Mouse (Mus musculus) heart, embryonic 12.5 days (tissue): ENCODE measurements at regions not wholly inside any gene's neighbourhood (a gene's known extent, or its start where the extent isn't known, plus 50 kb on each side); places are given as distances from the start of the nearest gene placed in this dataset.

Experiments
- ATAC-seq: fragments of 200-750 bp; cut with Nextera tagmentation; 2 replicates; pipeline ENCODE4 v1.8.0; 2017; ENCODE audit warnings: moderate TSS enrichment, moderate library complexity; ENCODE audit not compliant: insufficient number of reproducible peaks, low FRiP score
- H3K27ac ChIP-seq: fragments of 300-500 bp; sonication (generic); 2 replicates; pipeline ENCODE4 v1.5.1; 2016; ENCODE audit warnings: mild to moderate bottlenecking, moderate library complexity; ENCODE audit not compliant: poor library complexity, severe bottlenecking
- H3K27me3 ChIP-seq: fragments of 300-500 bp; sonication (generic); replicated peaks from 2 replicates; pipeline ENCODE4 v1.6.1; 2016; ENCODE audit warnings: mild to moderate bottlenecking, moderate library complexity
- H3K36me3 ChIP-seq: fragments of 300-500 bp; sonication (generic); 2 replicates; pipeline ENCODE4 v1.6.1; 2016; ENCODE audit warnings: mild to moderate bottlenecking, moderate library complexity
- H3K4me1 ChIP-seq: fragments of 300-500 bp; sonication (generic); replicated peaks from 2 replicates; pipeline ENCODE4 v1.6.1; 2016; ENCODE audit warnings: mild to moderate bottlenecking
- H3K4me2 ChIP-seq: fragments of 300-500 bp; sonication (generic); 2 replicates; pipeline ENCODE4 v1.6.1; 2016; ENCODE audit warnings: mild to moderate bottlenecking, moderate library complexity
- H3K4me3 ChIP-seq: fragments of 300-500 bp; sonication (generic); 2 replicates; pipeline ENCODE4 v1.5.1; 2016; ENCODE audit warnings: mild to moderate bottlenecking
- H3K9ac ChIP-seq: fragments of 300-500 bp; sonication (generic); 2 replicates; pipeline ENCODE4 v1.6.1; 2016; ENCODE audit warnings: mild to moderate bottlenecking, moderate library complexity
- H3K9me3 ChIP-seq: fragments of 300-500 bp; sonication (generic); replicated peaks from 2 replicates; pipeline ENCODE4 v1.6.1; 2016; ENCODE audit warnings: mild to moderate bottlenecking, moderate library complexity
- WGBS: fragments of 180-500 bp; shearing (Covaris S2); methylation state at CpG from one replicate; pipeline ENCODE4 v1.1.7; 2016; 5-methylcytosine and 5-hydroxymethylcytosine counted together

GRCm38 (mm10) chr16:27878499-27878898 lies 489.8 kb downstream of the Ccdc50 start:
- WGBS, result 49% methylated on average over 2 of the region's 2 CpGs

GRCm38 (mm10) chr16:27878950-27879349 lies 490.3 kb downstream of the Ccdc50 start:
- Histone ChIP-seq H3K36me3 (no peaks in the 10 kb centered on the region), H3K4me3 (no peak overlapping the region), H3K4me2 (no peak overlapping the region), H3K27ac (no peak overlapping the region), H3K4me1 (no peaks in the 10 kb centered on the region), H3K27me3 (no peaks in the 10 kb centered on the region), H3K9ac (no peak overlapping the region), H3K9me3 (no peaks in the 10 kb centered on the region)
- ATAC-seq, result no peak
- WGBS, result 37% methylated on average over 3 of the region's 3 CpGs

More at GRCm38 (mm10) chr16:27878499-27878898, 489.8 kb downstream of the Ccdc50 start:
- H3K4me2 ChIP-seq, result no peak overlapping the region
- no peak overlapping the region for H3K9ac ChIP-seq
- H3K9me3 ChIP-seq, result no peaks in the 10 kb centered on the region
- no peak overlapping the region for H3K4me3 ChIP-seq
- no peaks in the 10 kb centered on the region for H3K27me3 ChIP-seq
- H3K27ac ChIP-seq, result no peak overlapping the region
- H3K4me1 ChIP-seq, result no peaks in the 10 kb centered on the region
- no peak for ATAC-seq
- H3K36me3 ChIP-seq, result no peaks in the 10 kb centered on the region

GRCm38 (mm10) chr16:27884363-27884762 lies 495.7 kb downstream of the Ccdc50 start:
- Histone ChIP-seq H3K36me3 (no peaks in the 10 kb centered on the region), H3K27ac (no peak overlapping the region), H3K9me3 (no peaks in the 10 kb centered on the region), H3K9ac (no peak overlapping the region), H3K4me3 (no peak overlapping the region), H3K4me1 (no peaks in the 10 kb centered on the region), H3K27me3 (no peaks in the 10 kb centered on the region), H3K4me2 (no peak overlapping the region)
- WGBS, result 49% methylated on average over 2 of the region's 2 CpGs
- no peak for ATAC-seq

GRCm38 (mm10) chr16:27906036-27906435 lies 517.4 kb downstream of the Ccdc50 start:
- Histone ChIP-seq H3K27ac (no peak overlapping the region), H3K36me3 (no peaks in the 10 kb centered on the region), H3K9ac (no peak overlapping the region), H3K4me3 (no peak overlapping the region), H3K4me1 (no peaks in the 10 kb centered on the region), H3K27me3 (no peaks in the 10 kb centered on the region), H3K9me3 (no peaks in the 10 kb centered on the region), H3K4me2 (no peak overlapping the region)
- 0% methylated on average over 2 of the region's 2 CpGs for WGBS
- no peak for ATAC-seq

GRCm38 (mm10) chr16:27915422-27915821 lies 526.8 kb downstream of the Ccdc50 start:
- Histone ChIP-seq H3K27ac (no peak overlapping the region), H3K27me3 (no peaks in the 10 kb centered on the region), H3K36me3 (no peaks in the 10 kb centered on the region), H3K9ac (no peak overlapping the region), H3K9me3 (no peaks in the 10 kb centered on the region), H3K4me1 (no peaks in the 10 kb centered on the region), H3K4me3 (no peak overlapping the region), H3K4me2 (no peak overlapping the region)
- 98% methylated on average over 1 of the region's 1 CpGs for WGBS
- ATAC-seq, result no peak

GRCm38 (mm10) chr16:27925528-27926360 lies 537.1 kb downstream of the Ccdc50 start:
- no peaks in the 10 kb centered on the region for H3K36me3 ChIP-seq
- H3K27ac ChIP-seq, result no peak overlapping the region
- no peak overlapping the region for H3K4me2 ChIP-seq
- H3K9ac ChIP-seq, result no peak overlapping the region
- no peaks in the 10 kb centered on the region for H3K9me3 ChIP-seq
- ATAC-seq, result no peak
- H3K4me3 ChIP-seq, result no peak overlapping the region
- 32% methylated on average over 7 of the region's 7 CpGs for WGBS
- H3K4me1 ChIP-seq, result peaks cover 4% of the 10 kb centered on the region; the same call in 1 of the 2 replicates
- no peaks in the 10 kb centered on the region for H3K27me3 ChIP-seq

GRCm38 (mm10) chr16:27926361-27926651 lies 537.6 kb downstream of the Ccdc50 start:
- Histone ChIP-seq H3K4me1 (peaks cover 4% of the 10 kb centered on the region; the same call in 1 of the 2 replicates), H3K4me2 (no peak overlapping the region), H3K27me3 (no peaks in the 10 kb centered on the region), H3K27ac (no peak overlapping the region), H3K9ac (no peak overlapping the region), H3K36me3 (no peaks in the 10 kb centered on the region), H3K4me3 (no peak overlapping the region), H3K9me3 (no peaks in the 10 kb centered on the region)
- WGBS, result 23% methylated on average over 1 of the region's 1 CpGs
- no peak for ATAC-seq

- Histone ChIP-seq H3K4me1 (no peaks in the 10 kb centered on the region), H3K4me3 (no peak overlapping the region), H3K9me3 (no peaks in the 10 kb centered on the region), H3K27ac (no peak overlapping the region), H3K9ac (no peak overlapping the region), H3K36me3 (no peaks in the 10 kb centered on the region), H3K4me2 (no peak overlapping the region), H3K27me3 (no peaks in the 10 kb centered on the region)
- no peak for ATAC-seq
- 74% methylated on average over 3 of the region's 3 CpGs for WGBS
Measured at GRCm38 (mm10) chr16:27949291-27949690, 560.6 kb downstream of the Ccdc50 start.

GRCm38 (mm10) chr16:27949811-27950210 lies 561.1 kb downstream of the Ccdc50 start:
- Histone ChIP-seq H3K36me3 (no peaks in the 10 kb centered on the region), H3K27me3 (no peaks in the 10 kb centered on the region), H3K9me3 (no peaks in the 10 kb centered on the region), H3K27ac (no peak overlapping the region), H3K4me1 (no peaks in the 10 kb centered on the region), H3K4me3 (no peak overlapping the region), H3K9ac (no peak overlapping the region), H3K4me2 (no peak overlapping the region)
- 23% methylated on average over 3 of the region's 3 CpGs for WGBS
- ATAC-seq, result no peak

GRCm38 (mm10) chr16:27962811-27963210 lies 574.1 kb downstream of the Ccdc50 start:
- WGBS, result 80% methylated on average over 2 of the region's 2 CpGs
- no peaks in the 10 kb centered on the region for H3K27me3 ChIP-seq

GRCm38 (mm10) chr16:27978730-27979440 lies 590.2 kb downstream of the Ccdc50 start:
- Histone ChIP-seq H3K27me3 (no peaks in the 10 kb centered on the region), H3K27ac (no peak overlapping the region), H3K4me1 (no peaks in the 10 kb centered on the region), H3K4me2 (no peak overlapping the region), H3K4me3 (no peak overlapping the region), H3K36me3 (no peaks in the 10 kb centered on the region), H3K9ac (no peak overlapping the region), H3K9me3 (no peaks in the 10 kb centered on the region)
- ATAC-seq, result no peak
- WGBS, result 73% methylated on average over 4 of the region's 4 CpGs

More at GRCm38 (mm10) chr16:27962811-27963210, 574.1 kb downstream of the Ccdc50 start:
- no peak overlapping the region for H3K4me3 ChIP-seq
- H3K9me3 ChIP-seq, result no peaks in the 10 kb centered on the region
- ATAC-seq, result no peak
- H3K9ac ChIP-seq, result no peak overlapping the region
- no peak overlapping the region for H3K4me2 ChIP-seq
- no peaks in the 10 kb centered on the region for H3K36me3 ChIP-seq
- H3K4me1 ChIP-seq, result no peaks in the 10 kb centered on the region
- H3K27ac ChIP-seq, result no peak overlapping the region
